In genomic region chr1:132934856-132935255, GRCm38 (mm10) we compare ENCODE assay signal across 7 mouse cellular contexts. TPM values are rescaled to one million over a fixed set of nuclear protein-coding genes. Genes with fewer than 3 reads are reported as not detected.
DNase-seq lines count a peak whose midpoint lies in the region; ATAC-seq and TF ChIP-seq lines count a peak whose summit lies in the region.

No protein-coding gene starts in this region.

- H3K27ac ChIP-seq in lung, postnatal 0 days (ENCODE audit: low read length) = no peak overlapping the region
- H3K27ac ChIP-seq in forebrain, embryonic 12.5 days = no peak overlapping the region
- H3K27ac ChIP-seq in neural tube, embryonic 14.5 days (ENCODE audit: low read depth, low read length) = no peak overlapping the region

- ATAC-seq in lung, postnatal 0 days = no peak
- peak; percentile 75; the same call in 1 of the 2 replicates for ATAC-seq in forebrain, embryonic 12.5 days (ENCODE audit: low FRiP score)
- peak; percentile 66; the same call in 1 of the 2 replicates for ATAC-seq in neural tube, embryonic 14.5 days (ENCODE audit: low read depth)

- H3K4me3 ChIP-seq in lung, postnatal 0 days (ENCODE audit: low read depth, low read length) = no peak overlapping the region
- H3K4me3 ChIP-seq in lung, adult 2 months (replicated peaks; ENCODE audit: extremely low read depth, low read depth, low read length) = no peak overlapping the region
- H3K4me3 ChIP-seq in forebrain, embryonic 12.5 days (replicated peaks) = no peak overlapping the region
- no peak overlapping the region for H3K4me3 ChIP-seq in neural tube, embryonic 14.5 days (ENCODE audit: low read depth, low read length)

- H3K9me3 ChIP-seq in lung, postnatal 0 days (ENCODE audit: low read length) = no peaks in the 10 kb centered on the region
- H3K9me3 ChIP-seq in forebrain, embryonic 12.5 days = no peaks in the 10 kb centered on the region
- H3K9me3 ChIP-seq in neural tube, embryonic 14.5 days (ENCODE audit: control insufficient read depth, low read length) = no peaks in the 10 kb centered on the region

- no peak overlapping the region for H3K9ac ChIP-seq in lung, postnatal 0 days (replicated peaks; ENCODE audit: low read depth)
- no peak overlapping the region for H3K9ac ChIP-seq in forebrain, embryonic 12.5 days
- no peak overlapping the region for H3K9ac ChIP-seq in neural tube, embryonic 14.5 days (replicated peaks; ENCODE audit: low read depth, low read length)

- no peaks in the 10 kb centered on the region for H3K27me3 ChIP-seq in lung, postnatal 0 days (replicated peaks; ENCODE audit: insufficient read depth, low read length)
- H3K27me3 ChIP-seq in forebrain, embryonic 12.5 days = 0 out of 2 replicates have a peak, but pooled peaks cover 3% of the 10 kb centered on the region
- H3K27me3 ChIP-seq in neural tube, embryonic 14.5 days (ENCODE audit: control insufficient read depth, insufficient read depth, low read length) = no peaks in the 10 kb centered on the region

- TF ChIP-seq POLR2A in lung, adult 2 months (IDR thresholded peaks at IDR 0.05; ENCODE audit: borderline replicate concordance, extremely low read depth, low read depth, low read length) = no peak

- no peak overlapping the region for H3K4me2 ChIP-seq in lung, postnatal 0 days (replicated peaks; ENCODE audit: low read depth, low read length)
- H3K4me2 ChIP-seq in forebrain, embryonic 12.5 days = no peak overlapping the region
- no peak overlapping the region for H3K4me2 ChIP-seq in neural tube, embryonic 14.5 days (ENCODE audit: low read depth, low read length)

- peak; percentile 39 for TF ChIP-seq CTCF in lung, postnatal 0 days (IDR thresholded peaks at IDR 0.05)
- no peak for TF ChIP-seq CTCF in lung, adult 2 months (IDR thresholded peaks at IDR 0.05; ENCODE audit: insufficient read depth, low read length)

- no peaks in the 10 kb centered on the region for H3K4me1 ChIP-seq in lung, postnatal 0 days (ENCODE audit: insufficient read depth, low read depth, low read length)
- H3K4me1 ChIP-seq in lung, adult 2 months (ENCODE audit: control insufficient read depth, insufficient read depth, low read length) = no peaks in the 10 kb centered on the region
- peaks cover 9% of the 10 kb centered on the region for H3K4me1 ChIP-seq in forebrain, embryonic 12.5 days
- H3K4me1 ChIP-seq in neural tube, embryonic 14.5 days (ENCODE audit: control insufficient read depth, insufficient read depth, low read length) = no peaks in the 10 kb centered on the region

- TF ChIP-seq EP300 in lung, postnatal 0 days (IDR thresholded peaks at IDR 0.05) = no peak

- DNase-seq in lung, postnatal 0 days (ENCODE audit: low spot score) = peak; percentile 42
- no peak for DNase-seq in lung, adult 2 months
- DNase-seq in cerebellum, adult 9-10 months = peak; percentile 88
- DNase-seq in layer of hippocampus, postnatal 10 days (ENCODE audit: low spot score in 2 of 2) = peak; percentile 64 to 66
- no peak for DNase-seq in liver

- no peaks in the 10 kb centered on the region for H3K36me3 ChIP-seq in lung, postnatal 0 days (ENCODE audit: insufficient read depth, low read length)
- peaks cover 25% of the 10 kb centered on the region for H3K36me3 ChIP-seq in forebrain, embryonic 12.5 days (replicated peaks)
- H3K36me3 ChIP-seq in neural tube, embryonic 14.5 days (ENCODE audit: control insufficient read depth, insufficient read depth, low read length) = peaks cover 11% of the 10 kb centered on the region; the same call in 1 of the 2 replicates

- 23% methylated on average over 7 of the region's 7 CpGs for WGBS in lung, postnatal 0 days
- WGBS in lung, adult 2 months = 32% methylated on average over 7 of the region's 7 CpGs
- 31% methylated on average over 7 of the region's 7 CpGs for WGBS in forebrain, embryonic 12.5 days
- 28% methylated on average over 7 of the region's 7 CpGs for WGBS in neural tube, embryonic 14.5 days

RNA-seq across cellular contexts. Expression of gene Lrrn2, which starts 54.8 kb away (rescaled TPM):
- polyA plus RNA-seq in lung, postnatal 0 days (2015; fragmentation: Nextera tagmentation; extraction: Ambion mirVana) = 0.63 and 0.67 TPM in 2 replicates
- polyA plus RNA-seq in lung, adult 2 months (2012; rRNA removed) = 2.0 and 2.9 TPM in 2 replicates
- polyA plus RNA-seq in forebrain, embryonic 12.5 days (2016; fragmentation: Nextera tagmentation; extraction: Ambion mirVana) = 17.9 and 19.8 TPM in 2 replicates
- 100 to 1,000 TPM; 168 to 185 TPM for total RNA-seq in layer of hippocampus, postnatal 10 days (2021)
- polyA plus RNA-seq in neural tube, embryonic 14.5 days (2014; fragmentation: Nextera tagmentation; extraction: Ambion mirVana) = 35.8 and 38.4 TPM in 2 replicates

Comparison
In these comparisons a context has a peak if more than half of its experiments do, and no peak if none do; other contexts are left out.
1. DNase-seq: peak in lung, postnatal 0 days (single experiment), cerebellum, adult 9-10 months (single experiment) and layer of hippocampus, postnatal 10 days (2 of 2); none in lung, adult 2 months (single experiment) and liver (single experiment).